In genomic region chr12:116077074-116077854, GRCm38 (mm10) we compare ENCODE assay signal across 8 mouse cellular contexts. TPM values are rescaled to one million over a fixed set of nuclear protein-coding genes. Genes with fewer than 3 reads are reported as not detected.
DNase-seq lines count a peak whose midpoint lies in the region; ATAC-seq lines count a peak whose summit lies in the region.

Gene Vipr2 (plus strand): TSS chr12:116077726.

- H3K4me3 ChIP-seq in kidney, embryonic 14.5 days (ENCODE audit: low read length) = peak within 1 kb of the TSS; percentile 39

- no peaks in the 10 kb centered on the region for H3K4me1 ChIP-seq in kidney, embryonic 14.5 days (ENCODE audit: control insufficient read depth, insufficient read depth, low read length)

- no peak within 1 kb of the TSS for H3K27ac ChIP-seq in kidney, embryonic 14.5 days (ENCODE audit: low read depth, low read length)

- peak within 1 kb of the TSS; percentile 65 for H3K4me2 ChIP-seq in kidney, embryonic 14.5 days (replicated peaks; ENCODE audit: low read depth, low read length)

- H3K27me3 ChIP-seq in kidney, embryonic 14.5 days (ENCODE audit: control insufficient read depth, insufficient read depth, low read length) = peaks cover 24% of the 10 kb centered on the region

- peak within 1 kb of the TSS; percentile 47 for H3K9ac ChIP-seq in kidney, embryonic 14.5 days (ENCODE audit: low read depth, low read length)

- no peaks in the 10 kb centered on the region for H3K36me3 ChIP-seq in kidney, embryonic 14.5 days (ENCODE audit: control insufficient read depth, insufficient read depth, low read length)

- no peaks in the 10 kb centered on the region for H3K9me3 ChIP-seq in kidney, embryonic 14.5 days (ENCODE audit: control insufficient read depth, low read length)

- 5% methylated on average over 31 of the region's 33 CpGs for WGBS in kidney, embryonic 14.5 days

- peak; percentile 97 for ATAC-seq in kidney, embryonic 14.5 days (ENCODE audit: low FRiP score, low TSS enrichment)

- peak; percentile 54 for DNase-seq in CD4-positive, CD25-positive, alpha-beta regulatory T cell, adult 2 months (ENCODE audit: low read depth, low spot score)
- peak; percentile 50 to 52 for DNase-seq in adrenal gland, adult 18-20 months (ENCODE audit: low spot score in 2 of 2)
- peak; percentile 80 for DNase-seq in embryo, embryonic 10.5 days (ENCODE audit: low spot score)
- peak; percentile 25 for DNase-seq in heart, adult 8-10 months (ENCODE audit: low spot score)
- peak; percentile 16 for DNase-seq in lung, postnatal 25 days (ENCODE audit: low spot score)
- DNase-seq in ovary, postnatal 36 days (ENCODE audit: low spot score) = peak; percentile 62
- DNase-seq in layer of hippocampus, adult 9-10 months (ENCODE audit: low spot score) = no peak

RNA-seq across cellular contexts. Expression of gene Vipr2, which starts in this region (rescaled TPM):
- under 1 TPM; 0.40 to 0.67 TPM for total RNA-seq in adrenal gland, adult 18-20 months (2021)
- 1 to 10 TPM in 3 of 4 experiments, under 1 TPM in 1; 0.78 to 2.1 (median 1.1) TPM for total RNA-seq in heart, adult 8-10 months (2022)
- 1.4 TPM in 2 replicates for polyA plus RNA-seq in kidney, embryonic 14.5 days (2014; fragmentation: Nextera tagmentation; extraction: Ambion mirVana)

Comparison
In these comparisons a context has a peak if more than half of its experiments do, and no peak if none do; other contexts are left out.
1. Peak in DNase-seq in adrenal gland, adult 18-20 months; RNA of the gene not detected or under 1 TPM.